10 mouse cellular contexts compared by ENCODE assay signal in genomic region chr13:5302141-5302540, GRCm38 (mm10).
DNase-seq lines count a peak whose midpoint lies in the region; ATAC-seq and TF ChIP-seq lines count a peak whose summit lies in the region.
"Had no signal": no experiment of that assay in that cellular context is flagged by ENCODE, and none has a peak within 500 bp of the region (broad histone marks: within the 10 kb centered on the region; RNA-seq: fewer than 3 reads in every experiment).

No protein-coding gene starts in this region.

- in situ Hi-C loops in Patski (cut with MboI; ENCODE audit: low pct_unique_long_range_greater_than_20kb) = no loop called here

- H3K27me3 ChIP-seq in forebrain, embryonic 11.5 days (ENCODE audit: control insufficient read depth, insufficient read depth, low read length) = no peaks in the 10 kb centered on the region
- no peaks in the 10 kb centered on the region for H3K27me3 ChIP-seq in forebrain, postnatal 0 days (ENCODE audit: insufficient read depth, low read length)
- no peaks in the 10 kb centered on the region for H3K27me3 ChIP-seq in lung, embryonic 14.5 days (ENCODE audit: insufficient read depth, low read length)
- no peaks in the 10 kb centered on the region for H3K27me3 ChIP-seq in Patski
- H3K27me3 ChIP-seq in heart, embryonic 13.5 days (replicated peaks) = no peaks in the 10 kb centered on the region
- H3K27me3 ChIP-seq: limb, embryonic 13.5 days had no signal

- ATAC-seq in forebrain, embryonic 11.5 days (replicated peaks; ENCODE audit: low FRiP score) = peak; percentile 61; the same call in 1 of the 2 replicates
- no peak for ATAC-seq in forebrain, postnatal 0 days
- peak; percentile 75 for ATAC-seq in lung, embryonic 14.5 days (ENCODE audit: insufficient read depth)
- peak; percentile 78 for ATAC-seq in Patski
- no peak for ATAC-seq in heart, embryonic 13.5 days (ENCODE audit: extremely low read depth, insufficient number of reproducible peaks, low FRiP score, low TSS enrichment)

- CTCF ChIA-PET in Patski (lab: Charles Lee) = no interaction called here

- no peak overlapping the region for H3K4me2 ChIP-seq in forebrain, embryonic 11.5 days (ENCODE audit: low read depth, low read length, severe bottlenecking)
- no peak overlapping the region for H3K4me2 ChIP-seq in forebrain, postnatal 0 days (ENCODE audit: low read depth)
- no peak overlapping the region for H3K4me2 ChIP-seq in lung, embryonic 14.5 days
- H3K4me2 ChIP-seq in heart, embryonic 13.5 days = no peak overlapping the region
- H3K4me2 ChIP-seq: limb, embryonic 13.5 days had no signal

- no peak overlapping the region for H3K4me3 ChIP-seq in forebrain, embryonic 11.5 days (ENCODE audit: low read depth, low read length)
- H3K4me3 ChIP-seq in forebrain, postnatal 0 days (ENCODE audit: low read depth, low read length) = no peak overlapping the region
- H3K4me3 ChIP-seq in lung, embryonic 14.5 days (ENCODE audit: low read depth, low read length) = no peak overlapping the region
- no peak overlapping the region for H3K4me3 ChIP-seq in heart, embryonic 13.5 days
- H3K4me3 ChIP-seq: limb, embryonic 13.5 days had no signal

- no peak for DNase-seq in forebrain, embryonic 11.5 days (ENCODE audit: low spot score)
- no peak for DNase-seq in forebrain, postnatal 0 days
- peak; percentile 40 for DNase-seq in lung, embryonic 14.5 days
- DNase-seq in lung, postnatal 25 days (ENCODE audit: low spot score) = no peak
- DNase-seq in Patski (ENCODE audit: low read depth, low spot score) = peak; percentile 48
- DNase-seq in cerebellum, adult 18-20 months = no peak
- no peak for DNase-seq in cerebellum, adult 9-11 months
- DNase-seq: kidney, adult 8-10 months had no signal

- no peak for TF ChIP-seq CTCF in forebrain, postnatal 0 days (IDR thresholded peaks at IDR 0.05; ENCODE audit: low read depth)
- no peak for TF ChIP-seq CTCF in lung, embryonic 14.5 days (IDR thresholded peaks at IDR 0.05; ENCODE audit: low read depth)
- no peak for TF ChIP-seq CTCF in Patski (IDR thresholded peaks at IDR 0.05)

- no peak overlapping the region for H3K9ac ChIP-seq in forebrain, embryonic 11.5 days (ENCODE audit: low read length)
- no peak overlapping the region for H3K9ac ChIP-seq in forebrain, postnatal 0 days
- H3K9ac ChIP-seq in lung, embryonic 14.5 days = no peak overlapping the region
- no peak overlapping the region for H3K9ac ChIP-seq in heart, embryonic 13.5 days
- H3K9ac ChIP-seq: limb, embryonic 13.5 days had no signal

- H3K4me1 ChIP-seq in forebrain, embryonic 11.5 days (replicated peaks; ENCODE audit: control insufficient read depth, insufficient read depth, low read length) = no peaks in the 10 kb centered on the region
- no peaks in the 10 kb centered on the region for H3K4me1 ChIP-seq in forebrain, postnatal 0 days (ENCODE audit: insufficient read depth)
- H3K4me1 ChIP-seq in lung, embryonic 14.5 days (ENCODE audit: insufficient read depth) = no peaks in the 10 kb centered on the region
- peaks cover 12% of the 10 kb centered on the region for H3K4me1 ChIP-seq in heart, embryonic 13.5 days
- H3K4me1 ChIP-seq: limb, embryonic 13.5 days had no signal

- 0% methylated on average over 1 of the region's 1 CpGs for WGBS in forebrain, embryonic 11.5 days
- WGBS in forebrain, postnatal 0 days = 0% methylated on average over 1 of the region's 1 CpGs
- WGBS in lung, embryonic 14.5 days = 36% methylated on average over 1 of the region's 1 CpGs
- WGBS in heart, embryonic 13.5 days = 23% methylated on average over 1 of the region's 1 CpGs

- H3K36me3 ChIP-seq in forebrain, embryonic 11.5 days (ENCODE audit: control insufficient read depth, insufficient read depth, low read length) = no peaks in the 10 kb centered on the region
- no peaks in the 10 kb centered on the region for H3K36me3 ChIP-seq in forebrain, postnatal 0 days (ENCODE audit: insufficient read depth)
- no peaks in the 10 kb centered on the region for H3K36me3 ChIP-seq in lung, embryonic 14.5 days (ENCODE audit: insufficient read depth)
- no peaks in the 10 kb centered on the region for H3K36me3 ChIP-seq in heart, embryonic 13.5 days
- H3K36me3 ChIP-seq: limb, embryonic 13.5 days had no signal

- POLR2A ChIA-PET in Patski (lab: Charles Lee) = interaction anchor here (0.6 kb wide), 1 partner anchor 689 kb away, joined by 3 read pairs; no protein-coding TSS in a partner anchor

- H3K9me3 ChIP-seq in forebrain, embryonic 11.5 days (ENCODE audit: control insufficient read depth, low read length) = no peaks in the 10 kb centered on the region
- no peaks in the 10 kb centered on the region for H3K9me3 ChIP-seq in forebrain, postnatal 0 days (ENCODE audit: low read length)
- no peaks in the 10 kb centered on the region for H3K9me3 ChIP-seq in lung, embryonic 14.5 days (ENCODE audit: low read depth, low read length)
- no peaks in the 10 kb centered on the region for H3K9me3 ChIP-seq in heart, embryonic 13.5 days
- H3K9me3 ChIP-seq: limb, embryonic 13.5 days had no signal

- no peak overlapping the region for H3K27ac ChIP-seq in forebrain, embryonic 11.5 days (ENCODE audit: low read depth, low read length)
- H3K27ac ChIP-seq in forebrain, postnatal 0 days (ENCODE audit: low read depth, low read length) = no peak overlapping the region
- no peak overlapping the region for H3K27ac ChIP-seq in lung, embryonic 14.5 days (ENCODE audit: low read depth)
- H3K27ac ChIP-seq in heart, embryonic 13.5 days (replicated peaks) = peak overlapping the region; percentile 43; the same call in 1 of the 2 replicates
- H3K27ac ChIP-seq: limb, embryonic 13.5 days had no signal

Comparison
In these comparisons a context has a peak if more than half of its experiments do, and no peak if none do; other contexts are left out.
1. ATAC-seq: peak in forebrain, embryonic 11.5 days (single experiment), lung, embryonic 14.5 days (single experiment) and Patski (single experiment); none in forebrain, postnatal 0 days (single experiment) and heart, embryonic 13.5 days (single experiment).
2. DNase-seq: peak in lung, embryonic 14.5 days (single experiment) and Patski (single experiment); none in forebrain, embryonic 11.5 days (single experiment), forebrain, postnatal 0 days (single experiment), lung, postnatal 25 days (single experiment), cerebellum, adult 18-20 months (0 of 2) and cerebellum, adult 9-11 months (single experiment).